Mouse (Mus musculus) C2C12 (cell line): ENCODE data around the gene Nek11.

Experiments
- CTCF ChIP-seq: IDR thresholded peaks from one replicate; pipeline ENCODE4 v1.5.1; 2011; ENCODE audit not compliant: control insufficient read depth, insufficient read depth, insufficient read length
- MAX ChIP-seq: IDR thresholded peaks from one replicate; pipeline ENCODE4 v1.6.1; 2011; ENCODE audit warnings: mild to moderate bottlenecking, control low read depth

DNA sequence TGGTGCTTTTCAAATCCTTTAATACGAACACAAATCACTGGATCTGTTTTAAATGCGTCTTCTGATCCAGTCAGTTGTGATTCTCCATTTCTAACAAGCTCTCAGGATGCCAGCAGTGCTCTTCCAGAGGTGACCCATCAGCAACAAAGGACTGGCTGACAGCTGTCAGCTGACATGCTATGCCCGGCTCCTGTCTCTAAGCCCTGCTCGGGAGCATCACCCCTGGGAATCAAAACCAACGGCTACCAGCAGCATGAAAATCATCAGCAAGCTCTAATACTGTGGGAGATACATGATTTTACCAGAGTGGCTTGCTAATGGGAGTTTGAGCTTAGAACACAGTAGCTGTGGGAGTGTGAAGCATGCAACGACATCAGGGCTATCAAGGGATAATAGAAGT, 121.0 kb downstream of the Nek11 start:
- no peak for TF ChIP-seq CTCF
- no peak for TF ChIP-seq MAX
